Mouse (Mus musculus) G1E-ER4 (cell line): Measurements from ENCODE around the gene Bcl3. TPM values are rescaled to one million over a fixed set of nuclear protein-coding genes. Genes with fewer than 3 reads are reported as not detected.

Experiments used
- GATA1 ChIP-seq: IDR thresholded peaks from one replicate; pipeline ENCODE4 v1.8.0; 2012; ENCODE audit warnings: low read length, inconsistent platforms
- polyA plus RNA-seq: library from polyadenylated mRNA; stranded (reverse); fragments of >175 nt; gene quantifications from 2 replicates; pipeline ENCODE4 v1.2.3, GENCODE M21; 2012

The Bcl3 gene
- polyA plus RNA-seq, 1 experiment: not detected

GRCm38 (mm10) chr7:19769434-19770374, 52.9 kb downstream of the Bcl3 start:
- TF ChIP-seq GATA1: no peak

- TF ChIP-seq GATA1: no peak
Observed at GRCm38 (mm10) chr7:19769001-19769400, 53.6 kb downstream of the Bcl3 start.

GRCm38 (mm10) chr7:19768251-19768650, 54.3 kb downstream of the Bcl3 start:
- TF ChIP-seq GATA1: no peak

- no peak for TF ChIP-seq GATA1
Observed at GRCm38 (mm10) chr7:19764581-19764980, 58.0 kb downstream of the Bcl3 start.

- no peak for TF ChIP-seq GATA1
Observed at GRCm38 (mm10) chr7:19763829-19764477, 58.6 kb downstream of the Bcl3 start.

- no peak for TF ChIP-seq GATA1
Observed at GRCm38 (mm10) chr7:19762283-19762682, 60.3 kb downstream of the Bcl3 start.

GRCm38 (mm10) chr7:19760021-19760420, 62.5 kb downstream of the Bcl3 start:
- TF ChIP-seq GATA1: no peak

GRCm38 (mm10) chr7:19758623-19759022, 63.9 kb downstream of the Bcl3 start:
- TF ChIP-seq GATA1: no peak

Other genes starting within 250 kb of the Bcl3 start
- 3.0 and 3.1 TPM in 2 replicates for gene Zfp296, start 245.5 kb downstream of the Bcl3 start, polyA plus RNA-seq
- gene Gemin7, start 245.2 kb downstream of the Bcl3 start, polyA plus RNA-seq: 91.7 and 117 TPM in 2 replicates
- gene Clasrp, start 218.3 kb downstream of the Bcl3 start, polyA plus RNA-seq: 263 and 292 TPM in 2 replicates
- gene Relb, start 193.3 kb downstream of the Bcl3 start, polyA plus RNA-seq: 0.75 and 0.90 TPM in 2 replicates
- gene Clptm1, start 157.7 kb downstream of the Bcl3 start, polyA plus RNA-seq: 149 and 193 TPM in 2 replicates
- not detected in 2 replicates for gene Apoc2, start 144.8 kb downstream of the Bcl3 start, polyA plus RNA-seq
- not detected in 2 replicates for gene Gm44805, start 141.3 kb downstream of the Bcl3 start, polyA plus RNA-seq
- gene Apoc4, start 141.3 kb downstream of the Bcl3 start, polyA plus RNA-seq: not detected in 2 replicates
- gene Apoc1, start 130.1 kb downstream of the Bcl3 start, polyA plus RNA-seq: 4.8 and 6.7 TPM in 2 replicates
- gene Apoe, start 123.6 kb downstream of the Bcl3 start, polyA plus RNA-seq: 23.7 and 28.1 TPM in 2 replicates
- gene Tomm40, start 107.3 kb downstream of the Bcl3 start, polyA plus RNA-seq: 694 and 701 TPM in 2 replicates
- gene Nectin2, start 72.3 kb downstream of the Bcl3 start, polyA plus RNA-seq: 49.4 and 58.6 TPM in 2 replicates
- not detected in 2 replicates for gene Bcam, start 51.8 kb downstream of the Bcl3 start, polyA plus RNA-seq
- gene Cblc, start 26.0 kb downstream of the Bcl3 start, polyA plus RNA-seq: not detected in 2 replicates
- gene Gm19345, start 29.2 kb upstream of the Bcl3 start, polyA plus RNA-seq: not detected in 2 replicates
- gene Ceacam16, start 38.5 kb upstream of the Bcl3 start, polyA plus RNA-seq: 0.83 and 1.3 TPM in 2 replicates
- gene Ceacam19, start 65.2 kb upstream of the Bcl3 start, polyA plus RNA-seq: not detected in 2 replicates
- not detected in 2 replicates for gene Pvr, start 98.4 kb upstream of the Bcl3 start, polyA plus RNA-seq
- gene Igsf23, start 128.0 kb upstream of the Bcl3 start, polyA plus RNA-seq: not detected in 2 replicates
- not detected in 2 replicates for gene Ceacam20, start 142.6 kb upstream of the Bcl3 start, polyA plus RNA-seq
- not detected in 2 replicates for gene Nlrp9b, start 168.7 kb upstream of the Bcl3 start, polyA plus RNA-seq